8 mouse cellular contexts compared by ENCODE assay signal in the genomic region with DNA sequence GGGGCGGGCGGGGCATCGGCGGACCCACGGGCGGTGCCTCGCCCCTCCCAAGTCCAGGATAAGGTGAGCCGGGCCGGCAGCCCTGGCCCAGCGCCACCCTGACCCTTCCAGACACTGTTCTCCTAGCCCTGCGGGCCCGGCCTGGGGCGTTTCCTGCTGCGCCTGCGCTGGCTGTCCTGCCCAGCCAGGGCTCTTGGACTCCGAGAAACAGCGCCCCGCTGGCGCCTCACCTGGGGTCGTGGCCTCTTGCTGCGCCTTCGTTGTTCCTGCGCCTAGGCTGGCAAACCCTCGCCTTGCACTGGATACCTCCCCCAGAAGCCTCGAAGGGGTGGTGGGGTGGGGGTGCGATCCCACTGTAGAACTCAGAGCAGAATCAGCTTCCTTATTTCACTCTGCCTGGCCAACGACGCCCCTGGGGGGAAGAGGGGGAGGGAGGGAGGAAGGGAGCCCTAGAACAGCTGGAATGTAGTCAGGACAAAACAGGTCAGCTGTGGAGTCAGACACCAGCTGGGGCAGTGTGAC. TPM values are rescaled to one million over a fixed set of nuclear protein-coding genes. Genes with fewer than 3 reads are reported as not detected.
DNase-seq lines count a peak whose midpoint lies in the region; ATAC-seq lines count a peak whose summit lies in the region.

TSS of gene Fut4 (minus strand) at position 393 of the 522 bp plus-strand sequence.

- H3K36me3 ChIP-seq in forebrain, embryonic 14.5 days (ENCODE audit: control insufficient read depth, insufficient read depth, low read length), result no peaks in the 10 kb centered on the region
- no peaks in the 10 kb centered on the region for H3K36me3 ChIP-seq in limb, embryonic 11.5 days (ENCODE audit: control insufficient read depth, insufficient read depth, low read length)
- H3K36me3 ChIP-seq in midbrain, embryonic 10.5 days, result no peaks in the 10 kb centered on the region
- H3K36me3 ChIP-seq in stomach, embryonic 14.5 days (ENCODE audit: control insufficient read depth, insufficient read depth, low read length), result no peaks in the 10 kb centered on the region

- peak; percentile 64 for ATAC-seq in forebrain, embryonic 14.5 days
- ATAC-seq in limb, embryonic 11.5 days (ENCODE audit: insufficient number of reproducible peaks, low FRiP score, low TSS enrichment, low read depth), result peak; percentile 87
- peak; percentile 82 for ATAC-seq in stomach, embryonic 14.5 days (ENCODE audit: insufficient number of reproducible peaks, insufficient read depth, low FRiP score, low read depth)

- peak within 1 kb of the TSS; percentile 61 for H3K9ac ChIP-seq in forebrain, embryonic 14.5 days (ENCODE audit: low read length)
- H3K9ac ChIP-seq in limb, embryonic 11.5 days (ENCODE audit: low read length), result peak within 1 kb of the TSS; percentile 77
- H3K9ac ChIP-seq in stomach, embryonic 14.5 days (replicated peaks; ENCODE audit: low read depth, low read length), result peak within 1 kb of the TSS; percentile 56

- peak; percentile 17 for DNase-seq in left cerebral cortex, postnatal 4 days
- no peak for DNase-seq in left cerebral cortex, postnatal 14 days (ENCODE audit: low spot score in 2 of 2)
- DNase-seq in forebrain, embryonic 14.5 days (ENCODE audit: low spot score), result peak; percentile 20
- peak; percentile 52 to 69 for DNase-seq in heart, postnatal 36 days
- no peak for DNase-seq in limb, embryonic 11.5 days (ENCODE audit: low spot score)
- no peak for DNase-seq in midbrain, embryonic 10.5 days (ENCODE audit: low spot score)
- DNase-seq in layer of hippocampus, adult 11-12 months (ENCODE audit: low spot score), result no peak

- no peak within 1 kb of the TSS for H3K27ac ChIP-seq in forebrain, embryonic 14.5 days (ENCODE audit: low read depth, low read length)
- H3K27ac ChIP-seq in limb, embryonic 11.5 days (replicated peaks; ENCODE audit: low read depth, low read length), result no peak within 1 kb of the TSS; the same call in 1 of the 2 replicates
- H3K27ac ChIP-seq in midbrain, embryonic 10.5 days (replicated peaks), result peak within 1 kb of the TSS; percentile 82
- peak within 1 kb of the TSS; percentile 44; the same call in 1 of the 2 replicates for H3K27ac ChIP-seq in stomach, embryonic 14.5 days (ENCODE audit: low read length)

- no peaks in the 10 kb centered on the region for H3K9me3 ChIP-seq in forebrain, embryonic 14.5 days (replicated peaks; ENCODE audit: control insufficient read depth, low read length)
- H3K9me3 ChIP-seq in limb, embryonic 11.5 days (ENCODE audit: control insufficient read depth, low read length), result no peaks in the 10 kb centered on the region
- H3K9me3 ChIP-seq in midbrain, embryonic 10.5 days (replicated peaks), result no peaks in the 10 kb centered on the region
- H3K9me3 ChIP-seq in stomach, embryonic 14.5 days (ENCODE audit: control insufficient read depth, low read depth, low read length), result no peaks in the 10 kb centered on the region

- H3K4me2 ChIP-seq in forebrain, embryonic 14.5 days (ENCODE audit: low read length), result peak within 1 kb of the TSS; percentile 86
- H3K4me2 ChIP-seq in limb, embryonic 11.5 days (ENCODE audit: low read depth, severe bottlenecking), result peak within 1 kb of the TSS; percentile 90
- H3K4me2 ChIP-seq in stomach, embryonic 14.5 days (replicated peaks; ENCODE audit: low read depth, low read length), result peak within 1 kb of the TSS; percentile 85

- H3K4me1 ChIP-seq in forebrain, embryonic 14.5 days (ENCODE audit: control insufficient read depth, insufficient read depth, low read length), result no peaks in the 10 kb centered on the region
- peaks cover 4% of the 10 kb centered on the region; the same call in 1 of the 2 replicates for H3K4me1 ChIP-seq in limb, embryonic 11.5 days (ENCODE audit: control insufficient read depth, insufficient read depth, low read length)
- peaks cover 16% of the 10 kb centered on the region for H3K4me1 ChIP-seq in midbrain, embryonic 10.5 days
- no peaks in the 10 kb centered on the region; the same call in 1 of the 2 replicates for H3K4me1 ChIP-seq in stomach, embryonic 14.5 days (ENCODE audit: control insufficient read depth, insufficient read depth, low read length)

- intact Hi-C loops in left cerebral cortex, postnatal 4 days (cut with DNase I), result no loop called here
- intact Hi-C loops in left cerebral cortex, postnatal 14 days (cut with DNase I), result no loop called here
- intact Hi-C loops in heart, postnatal 36 days (cut with DNase I), result no loop called here

- WGBS in forebrain, embryonic 14.5 days, result 0% methylated on average over 22 of the region's 28 CpGs
- under 1% methylated on average over 23 of the region's 28 CpGs for WGBS in limb, embryonic 11.5 days
- 3% methylated on average over 27 of the region's 28 CpGs for WGBS in midbrain, embryonic 10.5 days
- under 1% methylated on average over 27 of the region's 28 CpGs for WGBS in stomach, embryonic 14.5 days

- peak within 1 kb of the TSS; percentile 44 for H3K4me3 ChIP-seq in forebrain, embryonic 14.5 days (ENCODE audit: low read depth, low read length)
- H3K4me3 ChIP-seq in limb, embryonic 11.5 days (ENCODE audit: low read depth, low read length), result peak within 1 kb of the TSS; percentile 58
- H3K4me3 ChIP-seq in midbrain, embryonic 10.5 days, result peak within 1 kb of the TSS; percentile 70
- peak within 1 kb of the TSS; percentile 55 for H3K4me3 ChIP-seq in stomach, embryonic 14.5 days (ENCODE audit: low read depth, low read length)

- peaks cover 8% of the 10 kb centered on the region; the same call in 1 of the 2 replicates for H3K27me3 ChIP-seq in forebrain, embryonic 14.5 days (replicated peaks; ENCODE audit: control insufficient read depth, insufficient read depth, low read length)
- no peaks in the 10 kb centered on the region for H3K27me3 ChIP-seq in limb, embryonic 11.5 days (ENCODE audit: control insufficient read depth, insufficient read depth, low read length)
- peaks cover 50% of the 10 kb centered on the region for H3K27me3 ChIP-seq in midbrain, embryonic 10.5 days (ENCODE audit: low read depth, poor library complexity, severe bottlenecking)
- no peaks in the 10 kb centered on the region for H3K27me3 ChIP-seq in stomach, embryonic 14.5 days (ENCODE audit: control insufficient read depth, insufficient read depth, low read length)

RNA-seq across cellular contexts. Expression of gene Fut4, which starts in this region (rescaled TPM):
- 1 to 10 TPM in 1 of 2 experiments, under 1 TPM in 1; 0.70 to 1.1 TPM for total RNA-seq in left cerebral cortex, postnatal 4 days (2021)
- total RNA-seq in left cerebral cortex, postnatal 14 days (2021), result under 1 TPM; 0.36 to 0.55 TPM
- 0.36 and 0.58 TPM in 2 replicates for polyA plus RNA-seq in forebrain, embryonic 14.5 days (2014; fragmentation: Nextera tagmentation; extraction: Ambion mirVana)
- under 1 TPM; 0.50 to 0.60 TPM for total RNA-seq in heart, postnatal 36 days (2021)
- 5.2 TPM in 2 replicates for polyA plus RNA-seq in limb, embryonic 11.5 days (2014; fragmentation: Nextera tagmentation; extraction: Ambion mirVana)
- 1.8 and 2.0 TPM in 2 replicates for polyA plus RNA-seq in midbrain, embryonic 10.5 days (2016; fragmentation: Nextera tagmentation; extraction: Ambion mirVana)
- 7.1 and 7.6 TPM in 2 replicates for polyA plus RNA-seq in stomach, embryonic 14.5 days (2014; fragmentation: Nextera tagmentation; extraction: Ambion mirVana)

Comparison
In these comparisons a context has a peak if more than half of its experiments do, and no peak if none do; other contexts are left out.
1. Peak in DNase-seq, ATAC-seq, H3K4me3 ChIP-seq, H3K9ac ChIP-seq and H3K4me2 ChIP-seq in forebrain, embryonic 14.5 days; RNA of the gene not detected or under 1 TPM.
2. Peak in DNase-seq in heart, postnatal 36 days; RNA of the gene not detected or under 1 TPM.
3. H3K27ac ChIP-seq: peak in midbrain, embryonic 10.5 days (single experiment) and stomach, embryonic 14.5 days (single experiment); none in forebrain, embryonic 14.5 days (single experiment) and limb, embryonic 11.5 days (single experiment).
4. Peak in every context shown above with its lines, with median percentiles within 50 percentile points of each other: ATAC-seq, H3K4me2 ChIP-seq, H3K4me3 ChIP-seq and H3K9ac ChIP-seq.